Mouse (Mus musculus) T-helper 17 cell (primary cell): ENCODE results near the gene D17Wsu92e.
"Not testable (repeated sequence)": the region's sequence is repeated elsewhere in the genome, so short reads cannot be mapped to it uniquely, and the experiment has no call there.

ENCODE experiments used
- in situ Hi-C, 2 experiments: fragments of 300-600 bp; cut with MboI, MseI; formaldehyde crosslinking; loops; 1 replicate in 1 of 2; 2 replicates in 1 of 2; pipeline ENCODE4 v1.15.1; 2025; ENCODE audit warnings: high pct_unique_total_duplicates in 2 of 2

The D17Wsu92e gene

DNA sequence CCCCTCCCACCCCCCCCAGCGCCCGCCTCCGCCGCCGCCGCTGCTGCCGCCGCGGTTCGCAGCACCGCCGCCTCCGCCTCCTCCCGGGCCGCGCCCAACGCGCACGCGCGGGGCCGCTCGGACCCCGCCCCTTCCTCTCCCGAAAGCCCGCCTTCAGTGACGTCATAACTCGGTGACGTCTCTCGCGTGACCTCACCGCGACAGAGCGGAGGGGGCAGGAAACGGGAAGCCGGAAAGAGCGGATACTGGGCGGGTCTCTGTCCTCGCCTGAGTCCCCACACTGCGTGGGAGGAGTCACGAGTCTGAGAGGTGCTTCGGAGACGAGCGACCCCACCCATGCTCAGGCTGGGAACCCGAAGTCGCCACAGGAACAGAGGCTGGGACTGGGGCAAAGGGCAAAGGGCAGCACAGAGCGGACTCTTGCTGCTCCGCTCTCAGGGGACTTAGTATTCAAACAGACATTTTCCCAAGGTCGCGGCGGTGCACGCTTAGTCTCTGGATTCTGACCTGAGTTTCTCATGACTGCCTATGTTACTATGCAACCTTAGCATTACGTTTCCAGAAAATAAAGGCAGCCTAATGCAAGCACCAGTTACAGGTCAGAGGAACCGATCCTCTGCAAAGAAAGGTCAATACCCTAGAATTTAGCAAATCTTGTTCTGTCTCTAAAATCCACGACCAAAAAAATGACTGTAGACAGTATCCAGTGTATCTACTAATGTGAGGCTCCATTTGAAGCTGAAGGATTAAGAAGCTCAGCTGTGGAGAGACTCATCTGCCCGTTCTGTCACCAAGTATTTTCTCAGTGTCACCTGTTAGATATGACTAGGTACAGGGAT is at the start of gene D17Wsu92e:
Gene D17Wsu92e (minus strand): TSS at position 81 of the 839 bp plus-strand sequence.
- in situ Hi-C loops = no loop called here

DNA sequence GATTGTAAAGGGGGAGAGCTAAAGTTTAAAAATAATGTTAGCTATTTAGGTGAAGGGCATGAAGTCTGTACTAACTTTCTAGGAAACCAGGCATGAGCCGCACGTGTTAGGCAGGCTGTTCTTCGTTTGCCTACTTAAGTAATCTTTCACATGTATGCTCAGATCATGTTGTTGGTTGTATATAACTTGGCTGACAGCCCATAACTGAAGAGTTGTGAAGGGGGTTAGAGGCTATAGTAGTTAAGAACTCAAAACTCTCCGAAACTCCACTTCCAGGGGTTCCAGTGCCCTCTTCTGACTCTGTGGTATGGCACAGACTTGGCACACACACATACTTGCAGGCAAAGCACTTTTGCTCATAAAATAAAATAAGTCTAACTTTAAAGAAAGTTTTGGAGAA is 46.3 kb upstream of the D17Wsu92e start:
- in situ Hi-C loops = no loop called here

DNA sequence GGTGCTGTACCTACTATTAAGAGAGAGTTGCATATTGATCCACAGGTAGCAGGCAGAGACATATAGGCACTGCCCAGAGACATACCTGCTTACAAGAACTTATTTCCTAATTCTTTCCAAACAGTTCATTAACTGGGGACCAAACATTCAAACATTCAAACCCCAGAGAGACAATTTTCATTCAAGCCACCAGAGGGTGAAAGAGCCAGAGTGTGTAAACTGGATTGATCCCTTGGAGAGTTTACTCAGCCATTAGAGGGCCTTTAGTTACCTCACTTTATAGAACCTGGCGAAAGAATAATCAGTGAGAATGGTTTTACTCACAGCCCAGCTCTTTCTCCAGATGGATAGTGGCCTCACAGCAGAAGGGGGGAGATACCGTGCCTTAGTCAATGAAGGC is 45.0 kb upstream of the D17Wsu92e start:
- in situ Hi-C loops = no loop called here

DNA sequence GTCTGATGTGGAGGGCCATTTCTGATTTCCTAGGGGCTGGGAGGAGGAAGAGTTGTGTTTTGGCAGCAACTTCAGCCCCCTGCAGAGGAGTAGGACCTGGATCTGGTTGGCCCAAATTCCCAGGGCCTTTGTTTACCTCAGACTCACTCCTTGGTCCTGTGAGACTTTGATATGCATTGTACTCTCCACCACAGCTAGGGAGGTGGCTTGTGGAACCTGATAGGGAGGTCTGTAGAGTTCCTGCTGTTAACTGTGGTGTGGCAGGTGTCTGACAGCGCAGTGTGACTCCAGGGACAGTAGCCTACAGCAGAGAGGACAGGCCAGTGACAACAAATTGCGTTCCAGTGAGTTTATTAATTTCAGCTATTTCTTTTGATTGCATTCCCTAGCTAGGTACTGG is 38.7 kb upstream of the D17Wsu92e start:
- in situ Hi-C loops = no loop called here

DNA sequence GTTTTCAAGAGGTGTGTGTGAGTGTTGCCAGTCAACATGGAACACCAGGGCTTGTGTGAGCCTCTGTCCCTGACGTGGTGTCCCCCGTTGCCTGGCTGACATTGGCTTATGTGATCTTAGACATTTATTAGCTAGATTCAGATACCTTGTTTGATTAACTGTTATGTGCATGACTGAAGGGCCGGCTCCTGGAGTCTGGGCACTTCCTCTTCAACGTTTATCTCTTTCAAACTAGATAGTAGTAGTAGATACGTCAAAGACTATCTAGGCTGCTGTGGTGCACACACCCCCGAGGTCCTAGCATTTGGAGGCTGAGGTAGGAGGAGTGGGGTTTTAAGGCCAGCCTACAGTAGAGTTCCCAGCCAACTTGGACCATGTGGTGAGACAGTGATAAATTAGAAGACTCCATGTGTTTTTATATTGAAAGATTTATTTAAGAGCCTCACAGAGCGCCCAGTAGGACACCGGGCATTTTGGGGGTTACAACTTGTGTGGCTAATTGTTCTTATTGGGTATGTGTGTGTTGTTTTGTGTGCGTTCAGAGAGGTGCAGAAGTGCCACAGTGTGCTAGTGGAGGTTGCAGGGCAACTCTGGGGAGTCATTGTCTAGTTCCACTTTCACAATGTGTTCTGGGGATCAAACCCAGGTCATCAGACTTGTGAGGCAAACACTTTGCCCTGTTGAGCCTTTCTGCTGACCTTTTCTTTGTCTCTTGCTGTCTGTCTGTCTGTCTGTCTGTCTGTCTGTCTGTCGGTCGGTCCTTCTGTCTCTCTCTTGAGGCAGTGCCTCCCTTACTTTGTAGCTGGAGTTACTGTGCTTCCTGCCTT is 37.4 kb upstream of the D17Wsu92e start:
- in situ Hi-C loops = no loop called here

DNA sequence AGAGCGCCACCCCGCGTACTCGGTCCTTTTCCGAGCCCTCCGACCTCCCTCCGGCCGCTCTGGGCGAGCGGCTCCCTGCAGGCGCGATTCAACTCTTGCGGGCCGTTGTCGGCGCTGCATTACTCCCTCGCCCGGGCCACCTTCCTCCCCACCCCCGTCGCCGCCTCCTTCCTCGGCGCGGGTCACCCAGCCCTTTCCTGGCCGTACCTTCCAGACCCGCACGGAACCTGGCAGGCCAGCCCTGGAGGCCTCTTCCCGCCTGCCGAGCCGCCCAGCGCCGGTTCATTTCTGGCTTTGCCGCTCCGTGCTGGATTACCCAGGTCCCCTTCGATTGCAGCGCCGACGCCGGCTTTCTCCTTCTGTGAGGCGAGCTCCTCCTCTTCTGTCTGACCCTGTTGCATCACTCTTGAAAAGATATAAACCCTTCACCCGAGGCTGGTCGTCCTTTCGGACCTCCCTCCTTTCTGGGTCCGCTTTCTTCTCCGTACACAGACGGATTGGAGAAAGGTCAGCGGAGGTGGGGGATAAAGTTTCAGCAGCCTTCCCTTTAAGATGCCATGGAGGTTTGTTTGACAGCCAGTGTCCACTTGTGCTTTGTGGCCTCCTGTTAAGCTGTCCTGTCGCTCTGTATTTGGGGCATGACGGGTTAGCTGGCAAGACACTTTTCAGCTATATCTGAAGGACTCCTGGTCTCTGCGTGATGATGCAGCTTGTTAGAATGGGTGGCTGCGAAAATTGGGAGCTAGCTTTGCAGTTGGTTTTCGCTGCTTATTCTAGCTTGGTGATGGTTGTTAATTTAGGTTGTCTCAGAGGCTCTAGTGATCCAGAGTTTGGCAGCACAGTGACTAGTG is 36.6 kb upstream of the D17Wsu92e start:
- in situ Hi-C loops = no loop called here

DNA sequence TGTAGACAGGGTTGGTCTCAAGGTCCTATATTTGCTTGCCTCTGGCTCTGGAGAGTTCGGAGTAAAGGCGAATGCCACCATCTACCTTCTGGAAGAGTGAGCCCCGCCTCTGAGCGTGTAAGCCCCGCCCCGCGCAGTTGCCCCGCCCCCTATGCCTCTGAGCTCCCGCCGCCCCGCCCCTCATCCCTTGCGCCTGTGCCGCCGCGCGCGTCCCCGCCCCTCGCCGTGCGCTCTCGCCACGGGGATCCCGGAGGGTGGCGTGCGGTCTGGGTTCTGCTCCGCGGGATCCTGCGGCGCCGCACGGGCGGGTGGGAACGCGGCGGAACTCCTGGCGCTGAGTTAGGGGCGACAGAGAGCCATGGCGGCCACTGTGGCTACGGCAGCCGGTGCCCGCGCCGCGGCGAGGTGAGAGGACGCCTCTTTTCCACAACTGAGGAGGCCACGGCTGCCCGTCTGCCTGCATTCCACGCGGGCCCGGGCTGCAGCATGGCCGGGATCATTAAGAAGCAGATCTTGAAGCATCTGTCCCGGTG is 35.9 kb upstream of the D17Wsu92e start, which contains the start of gene Uhrf1bp1:
Gene Uhrf1bp1 (plus strand): TSS at position 177 of the 533 bp plus-strand sequence.
- in situ Hi-C loops = no loop called here

DNA sequence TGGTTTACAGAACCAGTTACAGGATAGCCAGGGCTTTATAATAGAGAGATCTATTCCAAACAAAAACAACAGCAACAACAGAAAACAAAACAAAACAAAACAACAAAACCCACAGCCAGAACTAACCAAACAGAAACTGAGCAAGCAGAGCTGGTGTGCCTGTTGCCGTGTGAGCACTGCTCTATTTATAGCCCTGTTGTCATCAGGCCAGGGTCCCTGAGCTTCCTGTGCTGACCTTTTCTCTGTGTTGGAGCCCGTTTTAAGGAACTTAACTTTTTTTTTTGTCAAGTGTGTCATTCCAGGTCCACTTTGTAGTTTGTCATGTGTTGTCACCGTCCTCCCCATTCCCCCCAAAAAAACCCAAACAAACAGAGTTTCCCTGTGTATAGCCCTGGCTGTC is 30.6 kb upstream of the D17Wsu92e start:
- in situ Hi-C loops = no loop called here

DNA sequence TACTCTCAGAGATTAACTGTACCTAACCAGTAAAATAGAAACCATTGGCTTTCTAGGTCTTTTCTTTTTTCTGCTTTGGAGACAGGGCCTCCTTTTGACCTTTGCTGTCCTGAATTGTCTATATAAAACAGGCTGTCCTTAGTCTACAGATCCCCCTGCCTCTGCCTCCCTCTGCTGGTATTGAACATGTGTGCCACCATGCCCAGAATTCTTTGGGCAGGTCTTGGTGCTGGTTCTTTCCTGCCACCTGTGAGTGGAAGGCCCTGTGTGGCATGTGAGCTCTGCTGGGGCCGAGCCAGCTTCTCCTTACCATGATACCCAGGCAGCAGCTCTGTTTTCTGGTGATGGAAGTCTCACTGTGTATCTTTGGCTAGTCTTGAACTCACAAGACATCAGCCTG is 27.9 kb upstream of the D17Wsu92e start:
- in situ Hi-C loops = no loop called here

DNA sequence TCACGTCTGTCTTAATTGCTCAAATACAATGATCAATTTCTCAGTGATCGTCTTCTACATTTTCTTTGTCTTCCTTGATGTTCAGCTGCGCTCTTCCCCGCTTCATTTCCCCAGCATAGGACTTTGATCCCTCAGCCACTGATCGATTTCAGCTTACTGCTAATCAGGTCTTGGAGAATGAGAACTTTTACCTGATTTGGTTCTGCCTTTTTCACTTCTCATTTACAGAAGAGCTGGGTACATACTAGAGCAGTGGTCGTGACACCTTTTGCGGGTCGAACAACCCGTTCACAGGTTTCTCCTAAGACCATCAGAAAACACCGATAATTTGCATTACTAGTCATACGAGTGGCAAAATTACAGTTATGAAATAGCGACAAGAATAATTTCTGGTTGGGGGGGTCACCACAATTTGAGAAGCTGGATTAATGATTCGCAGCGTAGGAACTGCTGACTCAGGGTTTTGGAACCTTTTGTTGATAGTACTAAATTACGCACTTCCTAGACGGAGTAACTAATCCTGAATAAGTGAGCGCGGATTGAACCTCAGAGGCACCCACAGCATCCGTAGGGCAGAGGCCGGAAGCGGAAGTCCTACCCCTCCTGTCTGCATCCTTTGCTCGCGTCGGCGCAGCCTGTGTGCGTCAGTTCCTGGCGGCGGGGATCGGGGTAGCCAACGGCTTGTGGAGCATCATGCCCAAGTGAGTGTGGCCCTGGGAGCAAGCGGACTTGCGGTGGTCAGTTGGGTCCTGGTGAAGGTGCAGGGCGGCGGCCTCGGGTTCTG is 19.2 kb upstream of the D17Wsu92e start:
- in situ Hi-C loops = loop anchor here in 1 of 2 experiments (5.0 kb wide), 1 partner anchor 68 kb away; the partner anchor contains the start of genes Anks1 and Taf11

DNA sequence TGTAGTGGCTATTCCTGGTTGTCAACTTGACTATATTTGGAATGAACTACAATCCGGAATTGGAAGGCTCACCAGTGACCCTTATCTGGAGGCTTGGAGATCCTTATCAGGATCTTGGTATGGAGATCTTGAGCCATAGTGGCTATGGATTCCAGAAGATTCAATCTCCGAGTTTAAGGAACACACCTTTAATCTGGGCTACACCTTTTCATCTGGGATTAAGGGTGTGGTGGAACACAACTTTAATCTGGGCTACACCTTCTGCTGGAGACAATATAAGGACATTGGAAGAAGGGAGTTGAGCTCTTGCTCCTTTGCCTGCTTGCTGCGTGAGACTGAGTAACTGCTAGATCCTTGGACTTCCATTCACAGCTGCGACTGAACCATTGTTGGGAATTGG is 17.4 kb upstream of the D17Wsu92e start, which contains the start of gene Snrpc:
Gene Snrpc (plus strand): TSS at position 301 of the 400 bp plus-strand sequence.
- in situ Hi-C loops = not testable (repeated sequence)

DNA sequence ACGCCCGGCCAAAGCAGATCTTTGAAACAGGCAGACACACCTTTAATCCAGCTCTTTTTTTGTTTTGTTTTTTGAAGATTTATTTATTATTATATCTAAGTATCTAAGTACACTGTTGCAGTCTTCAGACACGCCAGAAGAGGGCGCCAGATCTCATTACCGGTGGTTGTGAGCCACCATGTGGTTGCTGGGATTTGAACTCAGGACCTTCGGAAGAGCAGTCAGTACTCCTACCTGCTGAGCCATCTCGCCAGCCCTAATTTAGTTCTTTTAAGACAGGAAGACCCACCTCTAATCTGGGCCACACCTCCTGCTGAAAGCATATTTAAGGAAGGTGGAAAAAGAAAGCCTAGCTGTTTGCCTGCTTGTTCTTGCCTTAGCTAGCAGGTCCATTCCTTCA is 10.0 kb upstream of the D17Wsu92e start:
- in situ Hi-C loops = no loop called here

DNA sequence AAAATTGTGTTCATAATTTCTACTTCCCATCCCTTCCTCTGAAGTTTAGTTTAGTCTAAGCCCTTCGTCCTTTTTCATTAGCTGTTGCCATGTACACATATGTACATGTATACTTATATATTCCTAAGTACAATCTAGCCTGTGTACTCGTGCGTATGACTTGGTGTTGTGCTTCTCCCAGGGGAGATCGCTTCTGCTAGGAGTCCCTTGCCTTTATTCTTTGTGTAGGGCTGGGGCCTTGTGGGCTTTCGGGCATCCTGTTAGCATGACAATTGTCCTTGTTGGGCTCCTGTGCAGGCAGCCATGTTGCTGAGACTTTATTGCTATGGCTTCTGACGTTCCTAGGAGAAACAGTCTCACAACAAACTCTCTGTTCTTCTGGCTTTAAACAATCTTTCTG is 7.1 kb upstream of the D17Wsu92e start:
- in situ Hi-C loops = loop anchor here in 1 of 2 experiments (5.0 kb wide), 1 partner anchor 275 kb away; no protein-coding TSS in a partner anchor

DNA sequence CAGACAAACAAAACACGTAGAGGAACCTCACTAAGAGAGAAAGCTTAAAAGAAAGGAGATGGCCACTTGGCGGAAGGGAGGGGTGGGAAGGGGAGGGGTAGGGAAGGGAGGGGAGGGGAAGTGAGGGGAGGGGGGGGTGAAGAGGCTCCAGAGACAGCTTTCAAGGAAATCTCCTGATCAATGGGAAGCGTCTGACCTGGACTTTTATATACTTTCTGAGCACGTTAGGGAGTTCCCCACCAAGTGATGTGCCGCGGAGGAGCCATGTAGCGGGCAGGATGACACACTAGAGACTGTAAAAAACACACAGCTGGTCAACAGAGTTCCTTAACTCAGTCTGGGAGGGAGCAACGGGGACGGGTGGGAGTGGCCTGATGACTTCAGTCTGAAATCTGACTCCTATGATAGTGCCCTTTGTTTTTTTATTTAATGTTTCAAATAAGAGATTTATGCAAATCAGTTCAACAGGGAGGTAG is 6.5 kb upstream of the D17Wsu92e start:
- in situ Hi-C loops = loop anchor here in 1 of 2 experiments (5.0 kb wide), 1 partner anchor 275 kb away; no protein-coding TSS in a partner anchor

DNA sequence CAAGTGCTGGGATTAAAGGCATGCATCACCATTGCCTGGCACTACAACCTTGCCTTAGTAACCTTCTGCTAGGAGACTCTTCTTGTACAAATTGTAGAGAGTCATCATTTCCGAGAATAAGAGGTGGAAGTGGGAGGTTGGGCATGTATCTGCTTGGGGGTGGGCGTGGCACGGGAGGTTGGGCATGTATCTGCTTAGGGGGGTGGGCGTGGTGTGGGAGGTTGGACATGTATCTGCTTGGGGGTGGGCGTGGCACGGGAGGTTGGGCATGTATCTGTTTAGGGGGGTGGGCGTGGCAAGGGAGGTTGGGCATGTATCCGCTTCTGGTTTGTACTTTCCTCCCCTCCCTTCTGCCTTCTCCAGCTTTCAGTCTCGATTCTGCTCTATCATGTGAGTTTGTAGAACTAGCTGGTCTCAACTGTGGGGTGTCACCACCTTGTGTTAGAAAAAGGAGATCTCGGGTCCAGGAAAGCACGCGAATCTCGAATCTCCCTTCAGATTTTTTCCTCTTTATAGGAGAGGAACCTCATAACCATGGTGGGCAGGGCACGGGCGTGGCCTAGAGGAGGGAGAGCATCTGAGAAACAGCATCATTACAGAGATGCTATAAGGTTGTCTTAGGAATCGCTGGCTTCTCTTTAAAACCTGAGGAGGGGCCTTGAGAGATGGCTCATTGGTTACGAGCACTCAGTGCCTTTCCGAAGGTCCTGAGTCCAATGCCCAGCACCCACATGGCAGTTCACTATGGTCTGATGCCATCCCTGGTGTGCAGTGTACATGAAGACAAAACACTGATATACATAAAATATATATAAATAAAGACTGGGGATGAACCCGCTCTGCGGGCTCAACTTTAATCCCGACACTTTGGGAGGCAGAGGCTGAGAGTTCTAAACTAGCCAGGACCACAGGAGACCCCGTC is 5.8 kb upstream of the D17Wsu92e start:
- in situ Hi-C loops = loop anchor here in 1 of 2 experiments (5.0 kb wide), 1 partner anchor 274 kb away; no protein-coding TSS in a partner anchor

DNA sequence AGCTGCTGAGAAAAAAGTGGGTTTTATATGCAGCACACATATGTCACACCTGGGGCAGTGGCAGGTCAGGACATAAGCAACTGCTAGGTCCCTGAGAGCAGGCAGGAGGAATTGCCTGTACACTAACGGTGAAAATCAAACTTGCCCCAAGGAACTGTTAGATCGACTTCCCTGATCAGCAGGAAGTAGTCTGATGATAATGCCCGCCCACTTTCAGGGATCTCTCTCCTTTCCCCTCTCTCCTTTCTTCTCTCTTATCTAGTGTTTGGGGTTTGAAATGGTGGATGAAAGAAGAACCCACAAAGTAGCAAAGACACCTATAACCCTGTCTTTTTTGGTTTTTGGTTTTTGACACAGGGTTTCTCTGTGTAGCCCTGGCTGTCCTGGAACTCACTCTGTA is 5.1 kb upstream of the D17Wsu92e start:
- in situ Hi-C loops = loop anchor here in 1 of 2 experiments (5.0 kb wide), 1 partner anchor 273 kb away; no protein-coding TSS in a partner anchor

DNA sequence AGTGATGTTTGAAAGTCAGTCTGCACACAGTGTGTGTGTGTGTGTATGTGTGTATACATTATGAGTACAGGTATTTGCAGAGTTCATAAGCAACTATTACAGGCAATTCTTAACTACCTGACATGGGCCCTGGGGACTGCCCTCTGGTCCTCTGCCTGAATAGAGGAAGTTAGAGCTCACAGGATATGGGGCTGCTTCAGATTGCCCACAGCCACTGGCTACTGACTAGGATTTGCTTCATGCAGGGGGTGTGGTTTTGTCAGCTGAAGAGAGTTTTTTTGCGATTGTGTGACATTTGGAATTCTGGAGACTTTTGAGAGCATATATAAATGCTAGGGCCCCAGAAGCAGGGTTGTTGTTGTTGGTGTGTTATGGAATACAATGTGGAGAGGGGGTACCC is 4.5 kb upstream of the D17Wsu92e start:
- in situ Hi-C loops = loop anchor here in 1 of 2 experiments (5.0 kb wide), 1 partner anchor 273 kb away; no protein-coding TSS in a partner anchor

DNA sequence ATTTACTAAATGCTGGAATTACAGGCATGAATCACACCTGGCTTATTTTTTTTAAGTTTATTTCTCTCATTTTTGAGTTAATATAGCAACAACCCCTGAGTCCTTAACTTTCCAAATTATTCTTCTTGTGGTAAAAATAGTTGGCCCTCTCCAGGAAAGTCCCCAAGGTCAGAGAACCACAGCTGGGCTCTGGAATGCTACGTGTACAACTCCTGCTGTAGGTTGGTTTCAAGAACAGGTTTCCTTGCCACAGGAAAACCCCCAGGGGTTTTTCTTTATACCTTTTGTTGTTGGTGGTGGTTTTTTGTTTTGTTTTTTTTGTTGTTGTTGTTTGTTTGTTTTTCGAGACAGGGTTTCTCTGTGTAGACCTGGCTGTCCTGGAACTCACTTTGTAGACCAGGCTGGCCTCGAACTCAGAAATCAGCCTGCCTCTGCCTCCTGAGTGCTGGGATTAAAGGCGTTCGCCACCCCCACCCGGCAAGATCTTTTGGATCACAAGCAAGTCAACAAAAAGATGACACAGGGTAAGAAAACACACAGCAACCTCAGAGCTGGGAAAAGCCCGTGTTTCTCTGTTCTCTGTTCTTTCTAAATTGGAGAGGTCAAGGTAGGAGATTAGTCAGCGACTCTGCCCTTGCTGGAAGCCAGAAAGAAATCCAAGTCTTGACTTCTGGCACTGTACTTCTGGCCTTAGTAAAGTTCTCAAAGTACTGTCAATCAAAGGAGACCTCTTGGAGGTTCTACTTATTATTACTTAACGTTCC is 2.9 kb upstream of the D17Wsu92e start:
- in situ Hi-C loops = no loop called here
